Mouse (Mus musculus) midbrain, embryonic 11.5 days (tissue): ENCODE data around the gene Ppp2r5d. TPM values are rescaled to one million over a fixed set of nuclear protein-coding genes. Genes with fewer than 3 reads are reported as not detected.

Experiments used
- ATAC-seq: fragments of 200-750 bp; cut with Nextera tagmentation; 2 replicates; pipeline ENCODE4 v1.8.0; 2017; ENCODE audit warnings: moderate TSS enrichment, moderate library complexity; ENCODE audit not compliant: low FRiP score
- DNase-seq: peaks from one replicate; pipeline ENCODE4 v3.0.0; 2015; ENCODE audit warnings: low spot score; ENCODE audit errors: missing footprints
- H3K27ac ChIP-seq: fragments of 300-500 bp; sonication (generic); 2 replicates; pipeline ENCODE4 v1.5.1; 2014; ENCODE audit warnings: low read depth, low read length
- H3K27me3 ChIP-seq: fragments of 300-500 bp; sonication (generic); 2 replicates; pipeline ENCODE4 v1.6.1; 2014; ENCODE audit warnings: mild to moderate bottlenecking, low read length, moderate library complexity, mixed read lengths; ENCODE audit not compliant: control insufficient read depth, insufficient read depth
- H3K36me3 ChIP-seq: fragments of 300-500 bp; sonication (generic); 2 replicates; pipeline ENCODE4 v1.6.1; 2014; ENCODE audit warnings: mild to moderate bottlenecking, low read length, moderate library complexity, mixed read lengths; ENCODE audit not compliant: control insufficient read depth, insufficient read depth
- H3K4me1 ChIP-seq: fragments of 300-500 bp; sonication (generic); 2 replicates; pipeline ENCODE4 v1.6.1; 2014; ENCODE audit warnings: low read length; ENCODE audit not compliant: control insufficient read depth, insufficient read depth
- H3K4me2 ChIP-seq: fragments of 300-500 bp; sonication (generic); 2 replicates; pipeline ENCODE4 v1.6.1; 2014; ENCODE audit warnings: mild to moderate bottlenecking, moderate library complexity
- H3K4me3 ChIP-seq: fragments of 300-500 bp; sonication (generic); 2 replicates; pipeline ENCODE4 v1.5.1; 2014; ENCODE audit warnings: low read depth, low read length
- H3K9ac ChIP-seq: fragments of 300-500 bp; sonication (generic); 2 replicates; pipeline ENCODE4 v1.6.1; 2014; ENCODE audit warnings: low read length
- H3K9me3 ChIP-seq: fragments of 300-500 bp; sonication (generic); 2 replicates; pipeline ENCODE4 v1.6.1; 2016; ENCODE audit warnings: low read length; ENCODE audit not compliant: control insufficient read depth
- WGBS: fragments of 180-500 bp; shearing (Covaris S2); extraction: QIAGEN DNeasy Blood & Tissue Kit; methylation state at CpG from one replicate; pipeline ENCODE4 v1.1.7; 2014; 5-methylcytosine and 5-hydroxymethylcytosine counted together
- polyA plus RNA-seq: library from polyadenylated mRNA; unstranded; fragments of >200 nt; fragmentation: Nextera tagmentation; extraction: Ambion mirVana; gene quantifications from 2 replicates; pipeline ENCODE4 v1.2.1, GENCODE M21; 2014

The Ppp2r5d gene
- polyA plus RNA-seq, 1 experiment from 2014 or later, result 110 TPM

DNA sequence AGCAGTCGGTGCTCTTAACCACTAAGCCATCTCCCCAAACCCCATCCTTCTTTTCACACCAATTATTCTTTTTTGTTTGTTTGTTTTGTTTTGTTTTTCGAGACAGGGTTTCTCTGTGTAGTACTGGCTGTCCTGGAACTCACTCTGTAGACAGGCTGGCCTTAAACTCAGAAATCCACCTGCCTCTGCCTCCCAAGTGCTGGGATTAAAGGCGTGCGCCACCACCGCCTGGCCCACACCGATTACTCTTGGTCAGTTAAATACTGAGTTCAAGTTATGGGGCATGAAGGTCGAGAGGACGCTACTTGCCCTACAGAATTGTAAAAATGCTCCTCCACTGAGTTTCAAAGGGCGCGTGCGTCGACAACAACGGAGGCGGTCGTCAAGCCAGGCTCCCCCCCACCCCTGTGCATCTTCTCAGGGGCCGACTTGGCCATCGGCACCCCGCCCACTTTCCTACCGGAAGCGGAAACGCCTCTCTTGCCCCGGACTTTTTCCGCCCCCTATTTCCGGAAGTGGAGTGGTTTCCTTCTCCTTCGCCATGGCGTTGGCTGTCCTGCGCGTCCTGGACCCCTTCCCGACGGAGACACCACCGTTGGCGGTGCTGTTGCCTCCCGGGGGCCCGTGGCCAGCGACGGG is 6.2 kb upstream of the Ppp2r5d start, which contains the start of gene Pex6:
Pex6 (plus strand) TSS at position 505 of the 639 bp plus-strand sequence.
- ATAC-seq (peak; percentile 91), DNase-seq (peak; percentile 99)
- Histone ChIP-seq H3K27me3 (no peaks in the 10 kb centered on the region; the same call in 1 of the 2 replicates), H3K9me3 (no peaks in the 10 kb centered on the region), H3K4me3 (peak within 1 kb of the TSS; percentile 97), H3K27ac (no peak within 1 kb of the TSS; the same call in 1 of the 2 replicates), H3K4me2 (peak within 1 kb of the TSS; percentile 100), H3K36me3 (peaks cover 6% of the 10 kb centered on the region; the same call in 1 of the 2 replicates), H3K4me1 (peaks cover 8% of the 10 kb centered on the region), H3K9ac (peak within 1 kb of the TSS; percentile 88)
- 9% methylated on average over 36 of the region's 36 CpGs for WGBS

DNA sequence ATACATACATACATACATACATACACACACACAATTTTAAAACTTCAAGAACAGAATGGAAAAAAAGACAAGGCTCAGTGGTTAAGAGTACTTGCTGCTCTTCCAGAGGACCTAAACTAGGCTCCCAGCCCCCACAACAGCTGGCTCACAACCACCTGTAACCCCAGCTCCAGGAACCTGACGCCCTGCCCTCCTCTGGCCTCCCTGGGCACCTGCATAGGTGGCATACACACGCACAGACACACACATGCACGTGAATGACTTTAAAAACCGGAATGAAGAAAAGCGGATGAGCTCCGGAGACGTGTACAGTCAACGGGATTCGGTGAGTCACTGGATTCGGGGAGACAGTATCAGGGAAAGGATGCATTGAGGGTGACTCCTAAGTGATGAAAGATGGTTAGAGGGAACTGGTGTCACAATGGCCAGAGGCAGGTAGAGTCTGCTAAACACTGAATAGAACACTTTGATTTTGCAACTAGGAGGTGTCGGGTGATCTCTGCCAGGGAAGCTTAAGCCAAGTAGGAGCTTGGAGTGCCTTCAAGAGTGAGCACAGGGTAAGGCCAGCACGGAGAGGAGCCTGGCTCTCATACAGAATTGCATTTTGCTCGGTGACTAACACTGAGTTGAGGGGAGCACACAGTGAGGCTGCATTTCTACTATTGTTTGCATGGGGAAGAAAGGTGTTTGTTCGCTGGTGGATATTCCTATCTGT is 1.6 kb upstream of the Ppp2r5d start:
- 93% methylated on average over 14 of the region's 14 CpGs for WGBS
- H3K4me2 ChIP-seq, result no peak overlapping the region
- H3K27ac ChIP-seq, result no peak overlapping the region
- H3K27me3 ChIP-seq, result no peaks in the 10 kb centered on the region; the same call in 1 of the 2 replicates
- ATAC-seq (no peak), DNase-seq (peak; percentile 74)
- H3K4me3 ChIP-seq, result no peak overlapping the region
- H3K9ac ChIP-seq, result no peak overlapping the region
- H3K9me3 ChIP-seq, result no peaks in the 10 kb centered on the region
- H3K4me1 ChIP-seq, result peaks cover 17% of the 10 kb centered on the region
- no peaks in the 10 kb centered on the region for H3K36me3 ChIP-seq

- peak; percentile 81 for ATAC-seq
- H3K27me3 ChIP-seq, result no peaks in the 10 kb centered on the region; the same call in 1 of the 2 replicates
- peak overlapping the region; percentile 62 for H3K4me2 ChIP-seq
- WGBS, result 4% methylated on average over 39 of the region's 41 CpGs
- no peaks in the 10 kb centered on the region; the same call in 1 of the 2 replicates for H3K36me3 ChIP-seq
- peak overlapping the region; percentile 87 for H3K4me3 ChIP-seq
- peaks cover 19% of the 10 kb centered on the region for H3K4me1 ChIP-seq
- peak; percentile 83 for DNase-seq
- H3K9me3 ChIP-seq, result no peaks in the 10 kb centered on the region
- H3K9ac ChIP-seq, result peak overlapping the region; percentile 90
- peak overlapping the region; percentile 74; the same call in 1 of the 2 replicates for H3K27ac ChIP-seq
These were observed 682 bp downstream of the Ppp2r5d start for GRCm38 (mm10) chr17:46703971-46704886.

GRCm38 (mm10) chr17:46702506-46702905 is 2.4 kb downstream of the Ppp2r5d start:
- DNase-seq (peak; percentile 72), ATAC-seq (no peak)
- Histone ChIP-seq H3K4me3 (no peak overlapping the region), H3K27ac (no peak overlapping the region), H3K4me2 (no peak overlapping the region; the same call in 1 of the 2 replicates), H3K4me1 (peaks cover 19% of the 10 kb centered on the region), H3K36me3 (no peaks in the 10 kb centered on the region; the same call in 1 of the 2 replicates), H3K9me3 (no peaks in the 10 kb centered on the region), H3K27me3 (no peaks in the 10 kb centered on the region; the same call in 1 of the 2 replicates), H3K9ac (peak overlapping the region; percentile 50)
- WGBS, result 88% methylated on average over 5 of the region's 5 CpGs

- H3K9ac ChIP-seq, result no peak overlapping the region
- H3K4me2 ChIP-seq, result no peak overlapping the region
- no peaks in the 10 kb centered on the region; the same call in 1 of the 2 replicates for H3K36me3 ChIP-seq
- no peak overlapping the region for H3K27ac ChIP-seq
- ATAC-seq (no peak), DNase-seq (peak; percentile 62)
- no peak overlapping the region for H3K4me3 ChIP-seq
- no peaks in the 10 kb centered on the region for H3K9me3 ChIP-seq
- WGBS, result 86% methylated on average over 12 of the region's 12 CpGs
- peaks cover 19% of the 10 kb centered on the region for H3K4me1 ChIP-seq
- H3K27me3 ChIP-seq, result no peaks in the 10 kb centered on the region; the same call in 1 of the 2 replicates
These were observed 2.8 kb downstream of the Ppp2r5d start for GRCm38 (mm10) chr17:46702100-46702499.

GRCm38 (mm10) chr17:46701489-46701888 is 3.4 kb downstream of the Ppp2r5d start:
- WGBS, result 81% methylated on average over 12 of the region's 12 CpGs

DNA sequence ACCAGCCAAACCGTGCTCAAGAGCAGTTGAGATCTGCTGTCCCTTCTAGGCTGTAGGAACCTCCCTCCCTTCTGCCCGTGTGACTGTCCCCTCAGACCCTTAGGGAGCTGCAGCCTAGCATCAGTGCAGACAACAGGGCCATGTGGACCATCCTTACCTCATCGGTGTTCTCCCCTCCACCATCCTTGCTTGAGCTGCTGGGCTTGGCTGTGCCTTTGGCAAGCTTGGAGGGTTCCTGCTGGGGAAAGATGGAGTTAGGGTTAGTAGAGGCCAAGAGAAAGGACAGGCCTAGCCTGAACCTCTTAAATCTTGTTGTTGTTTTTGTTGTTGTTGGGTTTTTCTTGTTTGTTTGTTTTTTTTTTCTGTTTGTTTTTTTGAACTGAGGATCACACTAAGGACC is 5.0 kb downstream of the Ppp2r5d start:
- H3K4me3 ChIP-seq, result no peak overlapping the region
- WGBS, result 82% methylated on average over 3 of the region's 3 CpGs
- ATAC-seq (no peak), DNase-seq (peak; percentile 21)
- H3K36me3 ChIP-seq, result no peaks in the 10 kb centered on the region; the same call in 1 of the 2 replicates
- no peak overlapping the region for H3K4me2 ChIP-seq
- H3K27me3 ChIP-seq, result no peaks in the 10 kb centered on the region
- H3K4me1 ChIP-seq, result peaks cover 19% of the 10 kb centered on the region
- H3K9ac ChIP-seq, result no peak overlapping the region
- H3K9me3 ChIP-seq, result no peaks in the 10 kb centered on the region
- H3K27ac ChIP-seq, result no peak overlapping the region

More at GRCm38 (mm10) chr17:46701489-46701888, 3.4 kb downstream of the Ppp2r5d start:
- no peaks in the 10 kb centered on the region; the same call in 1 of the 2 replicates for H3K27me3 ChIP-seq
- H3K27ac ChIP-seq, result no peak overlapping the region
- H3K9me3 ChIP-seq, result no peaks in the 10 kb centered on the region
- ATAC-seq (no peak), DNase-seq (peak; percentile 60)
- H3K36me3 ChIP-seq, result no peaks in the 10 kb centered on the region; the same call in 1 of the 2 replicates
- peaks cover 19% of the 10 kb centered on the region for H3K4me1 ChIP-seq
- H3K4me3 ChIP-seq, result no peak overlapping the region
- H3K4me2 ChIP-seq, result no peak overlapping the region
- H3K9ac ChIP-seq, result no peak overlapping the region

- no peak for DNase-seq
- no peak overlapping the region for H3K4me3 ChIP-seq
- H3K4me2 ChIP-seq, result no peak overlapping the region
- no peaks in the 10 kb centered on the region for H3K27me3 ChIP-seq
- peaks cover 19% of the 10 kb centered on the region for H3K4me1 ChIP-seq
- H3K9ac ChIP-seq, result no peak overlapping the region
- no peak overlapping the region for H3K27ac ChIP-seq
- 92% methylated on average over 5 of the region's 5 CpGs for WGBS
- no peak for ATAC-seq
- H3K36me3 ChIP-seq, result no peaks in the 10 kb centered on the region; the same call in 1 of the 2 replicates
- H3K9me3 ChIP-seq, result no peaks in the 10 kb centered on the region
These were observed 5.7 kb downstream of the Ppp2r5d start for GRCm38 (mm10) chr17:46699245-46699644.
